Mouse (Mus musculus) myocyte (in vitro differentiated cells): ENCODE data around the gene Cacna1d.

Experiments
- MYOD1 ChIP-seq, 3 experiments: IDR thresholded peaks; one replicate each; pipeline ENCODE4 v1.6.1; 2011; ENCODE audit warnings: control low read depth in 2 of 3, low read depth in 2 of 3, mild to moderate bottlenecking in 2 of 3, moderate library complexity in 1 of 3; ENCODE audit not compliant: insufficient read length in 2 of 3, control insufficient read depth in 1 of 3
- POLR2A ChIP-seq: IDR thresholded peaks from one replicate; pipeline ENCODE4 v1.6.1; 2011; ENCODE audit warnings: low read depth, mild to moderate bottlenecking, control low read depth, moderate library complexity; ENCODE audit not compliant: insufficient read length
- TCF12 ChIP-seq: IDR thresholded peaks from one replicate; pipeline ENCODE4 v1.6.1; 2011; ENCODE audit warnings: mild to moderate bottlenecking, control low read depth; ENCODE audit not compliant: poor library complexity, insufficient read depth, severe bottlenecking

GRCm38 (mm10) chr14:30531896-30532295 lies 40.6 kb upstream of the Cacna1d start:
- TF ChIP-seq MYOD1 (IDR thresholded peaks at IDR 0.05; ENCODE audit: control insufficient read depth in 1 of 3, insufficient read length in 2 of 3, low read depth in 2 of 3): no peak
- TF ChIP-seq TCF12: no peak
- TF ChIP-seq POLR2A: no peak
